Mouse (Mus musculus) thymus, postnatal 4 days (tissue): ENCODE measurements around the gene Abhd15.

ENCODE experiments used
- DNase-seq: peaks from one replicate; pipeline ENCODE4 v3.0.0; 2021

Abhd15 gene

DNA sequence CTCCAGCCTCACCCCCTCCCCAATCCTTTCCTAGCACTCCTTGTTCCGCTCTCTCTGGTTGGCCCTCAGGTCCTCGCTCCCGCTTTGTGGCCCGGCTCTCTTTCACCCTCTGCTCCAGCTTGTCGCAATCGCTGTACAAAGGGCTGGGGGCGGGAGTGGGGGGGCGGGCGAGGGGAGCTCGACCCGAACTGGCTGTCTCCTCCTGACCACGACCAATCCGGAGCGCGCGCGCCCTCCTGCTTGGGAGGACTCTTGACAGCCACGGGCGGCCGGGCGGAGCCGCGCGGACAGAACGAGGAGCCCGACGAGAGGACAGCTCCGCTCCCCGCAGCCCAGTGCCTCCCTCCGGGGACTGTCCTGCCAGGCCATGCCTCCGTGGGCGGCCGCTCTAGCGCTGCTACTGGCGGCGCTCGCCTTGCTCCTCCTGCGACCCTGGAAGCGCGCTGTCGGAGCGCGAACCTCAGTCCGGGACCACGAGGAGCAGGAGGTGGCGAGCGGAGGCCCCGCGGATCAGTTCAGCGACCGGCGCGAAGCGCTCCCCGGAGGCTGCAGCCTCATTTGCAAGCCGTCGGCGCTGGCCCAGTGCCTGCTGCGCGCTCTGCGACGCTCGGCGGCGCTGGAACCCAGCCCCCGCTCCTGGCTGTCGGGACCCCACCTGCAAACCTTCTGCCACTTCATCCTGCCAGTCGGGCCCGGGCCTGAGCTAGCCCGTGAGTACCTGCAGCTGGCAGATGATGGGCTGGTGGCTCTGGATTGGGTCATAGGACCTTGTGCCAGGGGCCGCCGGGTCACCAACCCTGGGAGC lies at the start of gene Abhd15:
Gene Abhd15, plus strand, starts transcription at position 290 of the 805 bp plus-strand sequence.
- DNase-seq, result peak; percentile 82

DNA sequence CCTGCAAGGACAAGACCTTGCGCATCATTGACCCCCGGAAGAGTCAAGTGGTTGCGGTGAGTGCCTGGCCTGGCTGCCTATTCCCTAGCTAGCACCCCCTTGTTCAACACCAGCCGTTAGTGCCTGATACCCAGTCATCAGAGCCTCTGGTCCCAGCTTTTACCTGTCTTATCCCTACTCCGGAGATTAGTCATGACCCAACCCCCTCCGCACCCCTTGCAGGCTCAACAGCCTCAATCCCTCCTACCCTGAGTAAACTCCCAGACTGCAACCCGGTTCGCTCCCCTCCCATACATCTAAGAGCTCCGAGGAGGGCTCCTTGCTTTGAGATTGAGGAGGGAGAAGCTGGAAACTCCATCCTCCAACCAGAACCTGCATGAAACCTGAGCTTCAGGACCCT lies 48.4 kb upstream of the Abhd15 start:
- no peak for DNase-seq

DNA sequence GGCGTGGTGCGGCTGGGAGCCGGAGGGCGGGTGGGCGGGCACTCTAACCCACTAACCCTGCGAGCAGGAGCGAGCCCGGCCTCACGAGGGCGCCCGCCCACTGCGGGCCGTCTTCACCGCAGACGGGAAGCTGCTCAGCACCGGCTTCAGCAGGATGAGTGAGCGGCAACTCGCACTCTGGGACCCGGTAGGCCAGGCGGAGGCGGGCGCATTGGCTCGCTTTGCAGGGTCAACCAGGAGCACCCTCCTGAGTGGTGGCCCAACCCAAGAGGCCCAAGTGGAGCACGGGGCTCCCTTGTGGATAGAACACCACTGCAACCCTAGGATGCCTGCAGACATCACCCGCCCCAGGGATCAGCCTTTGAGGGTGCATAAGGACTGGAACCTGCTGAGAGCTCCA lies 47.8 kb upstream of the Abhd15 start:
- peak; percentile 96 for DNase-seq

DNA sequence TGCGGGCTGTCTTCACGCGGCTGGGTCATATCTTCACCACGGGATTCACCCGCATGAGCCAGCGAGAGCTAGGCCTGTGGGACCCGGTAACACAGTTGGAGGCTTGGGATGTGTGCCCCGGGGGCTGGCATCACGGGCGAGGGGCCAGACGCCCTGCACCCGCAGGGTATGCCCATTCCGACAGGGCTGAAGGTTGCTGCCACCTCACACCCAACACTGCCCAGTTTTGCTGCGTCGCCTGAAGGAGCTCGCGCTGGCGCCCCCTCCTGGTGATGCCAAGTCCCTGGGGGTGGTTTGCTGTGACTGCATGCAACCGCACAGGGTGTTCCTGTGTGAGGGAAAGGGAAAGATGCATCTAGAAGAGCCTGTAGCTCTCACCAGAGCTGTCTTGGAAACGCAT lies 47.1 kb upstream of the Abhd15 start:
- peak; percentile 96 for DNase-seq

DNA sequence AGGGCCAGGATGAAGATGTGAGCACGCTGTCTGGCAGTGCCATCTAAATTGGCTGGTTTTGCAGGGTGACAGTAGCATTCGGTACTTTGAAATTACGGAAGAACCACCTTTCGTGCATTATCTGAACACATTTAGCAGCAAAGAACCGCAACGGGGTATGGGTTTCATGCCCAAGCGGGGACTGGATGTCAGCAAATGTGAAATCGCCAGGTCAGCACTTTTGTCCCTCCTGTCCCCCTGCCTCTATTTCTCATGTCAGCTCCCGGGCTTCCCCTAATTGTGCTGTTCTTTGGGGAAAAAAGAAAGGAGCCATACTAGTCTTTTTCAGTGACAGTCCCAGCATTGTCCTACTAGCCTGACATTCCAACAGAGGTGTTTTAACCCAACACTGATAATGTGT lies 46.5 kb upstream of the Abhd15 start:
- no peak for DNase-seq

DNA sequence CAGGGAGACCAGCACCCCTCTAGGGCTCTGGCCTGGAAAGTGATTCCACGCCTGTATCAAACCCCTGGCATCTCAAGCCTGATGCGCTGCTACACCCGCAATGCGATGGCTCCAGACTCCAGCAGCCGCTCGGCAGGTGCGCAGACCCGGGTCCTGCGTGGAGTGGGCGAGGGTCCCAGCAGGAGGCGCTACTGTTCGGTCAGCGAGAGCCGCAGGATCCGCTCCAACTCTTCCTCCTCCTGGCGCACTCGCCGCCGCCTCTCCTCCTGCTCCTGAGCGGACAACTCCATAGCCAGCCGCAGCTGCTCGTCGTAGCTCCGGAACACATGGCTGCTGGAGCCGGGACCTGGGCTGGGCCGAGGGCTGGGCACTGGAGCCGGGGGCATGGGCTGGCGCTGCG lies 43.5 kb upstream of the Abhd15 start:
- no peak for DNase-seq

DNA sequence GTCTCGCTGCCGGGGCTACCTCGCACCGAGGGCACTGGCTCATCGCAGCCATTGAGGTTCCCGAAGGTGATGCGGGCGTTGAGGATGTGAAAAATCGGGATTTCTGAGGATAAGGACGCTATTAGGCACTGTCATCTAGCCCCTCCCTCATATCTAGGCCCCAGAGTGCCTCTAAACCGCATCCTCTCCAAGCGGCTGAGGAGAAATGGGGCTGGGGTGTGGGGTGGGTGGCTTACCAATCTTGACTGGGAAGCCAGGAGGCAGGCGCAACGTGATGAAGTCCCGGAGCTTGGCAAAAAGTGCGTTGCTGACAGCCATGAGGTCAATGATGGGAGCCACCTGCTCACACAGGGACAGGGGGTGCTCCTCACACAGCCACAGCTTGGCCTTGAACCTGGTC lies 42.1 kb upstream of the Abhd15 start:
- DNase-seq, result no peak

DNA sequence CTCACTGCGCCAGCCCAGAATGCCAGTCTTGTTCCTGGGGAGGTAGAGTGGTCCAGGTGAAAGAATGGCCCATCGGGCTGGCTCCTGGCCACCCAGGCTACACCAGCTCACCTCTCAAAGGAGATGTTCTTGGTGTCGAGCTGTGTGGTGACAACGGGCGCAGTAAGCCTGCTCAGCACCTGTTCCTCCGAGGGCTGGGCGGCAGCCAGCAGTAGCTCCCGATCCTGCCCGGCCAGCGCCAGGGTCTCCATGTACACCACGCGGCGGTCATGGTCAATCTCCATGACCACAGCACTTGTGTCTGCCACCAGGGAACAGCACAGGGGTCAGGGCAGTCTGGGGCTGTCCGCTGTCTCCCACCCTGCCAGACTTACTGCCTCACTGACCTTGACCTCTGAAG lies 38.7 kb upstream of the Abhd15 start:
- no peak for DNase-seq

DNA sequence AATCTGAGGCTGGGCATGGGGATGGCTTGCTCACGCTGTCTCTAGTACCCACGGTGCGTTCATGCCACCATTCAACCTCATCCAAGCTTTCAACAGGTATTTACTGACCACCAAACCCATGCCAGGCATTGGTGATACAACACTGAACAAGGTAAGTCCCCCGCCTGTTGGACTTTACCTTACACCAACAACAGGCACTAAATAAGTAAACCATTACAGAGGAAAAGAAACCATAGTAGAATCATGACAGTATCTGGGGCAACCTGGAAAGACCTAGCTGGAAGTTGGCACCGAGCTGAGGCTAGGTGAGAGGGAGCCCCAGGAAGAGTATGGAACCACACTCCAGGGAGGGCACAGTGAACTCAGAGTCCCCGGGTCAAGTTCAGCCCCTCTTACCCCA lies 38.0 kb upstream of the Abhd15 start:
- no peak for DNase-seq

DNA sequence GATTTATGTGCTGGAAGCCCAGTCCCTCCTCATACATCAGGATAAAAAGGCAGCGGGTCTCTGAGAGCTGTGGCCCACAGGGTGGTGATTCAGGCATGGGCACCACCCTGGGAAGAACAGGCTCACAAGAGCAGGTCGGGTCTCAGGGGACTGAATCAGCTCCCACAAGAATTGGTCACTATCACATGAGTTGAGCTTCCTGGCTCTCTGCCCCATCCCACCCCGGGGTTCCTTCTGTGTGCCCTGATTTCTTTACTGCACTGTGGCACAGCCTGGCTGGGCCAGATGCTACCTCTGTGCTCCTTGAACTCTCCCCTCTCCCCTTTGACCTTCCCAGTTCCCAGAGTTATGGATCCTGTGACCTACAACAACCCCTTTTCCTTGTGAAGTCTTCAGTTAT lies 31.9 kb upstream of the Abhd15 start:
- DNase-seq, result no peak

DNA sequence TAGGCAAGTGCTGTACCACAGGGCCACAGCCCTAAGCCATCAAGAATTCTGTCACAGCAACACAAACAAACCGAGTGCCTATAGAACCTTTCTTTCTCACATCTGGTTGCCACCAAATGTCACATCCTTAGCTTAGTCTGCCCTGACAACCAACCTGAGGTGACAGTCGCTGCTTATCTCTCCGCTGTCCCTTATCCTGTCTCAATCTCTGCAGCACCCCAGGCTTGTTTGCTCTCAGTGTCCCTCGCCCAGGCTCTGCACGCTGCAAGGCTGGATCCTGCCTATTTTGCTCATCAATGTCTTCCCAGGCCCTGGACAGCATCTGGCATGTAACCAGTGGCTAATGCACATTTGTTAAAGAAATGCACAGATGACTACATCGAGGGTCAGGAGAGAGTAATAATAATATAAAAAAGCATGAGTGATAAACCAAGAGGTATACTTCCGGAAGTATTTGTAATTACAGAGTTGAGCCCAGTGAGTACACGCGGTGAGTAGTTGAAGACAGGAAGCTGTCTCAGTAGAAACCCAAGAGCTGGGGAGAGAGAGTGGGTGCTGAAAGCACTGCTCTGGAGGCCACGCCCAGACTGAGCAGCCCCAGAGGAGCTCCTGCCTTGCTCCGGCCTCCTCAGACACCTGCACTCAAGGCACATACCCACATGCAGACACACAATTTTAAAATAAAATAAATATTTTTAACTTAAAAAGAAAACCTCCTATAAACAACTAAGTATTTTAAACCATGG lies 31.2 kb upstream of the Abhd15 start:
- peak; percentile 78 for DNase-seq

DNA sequence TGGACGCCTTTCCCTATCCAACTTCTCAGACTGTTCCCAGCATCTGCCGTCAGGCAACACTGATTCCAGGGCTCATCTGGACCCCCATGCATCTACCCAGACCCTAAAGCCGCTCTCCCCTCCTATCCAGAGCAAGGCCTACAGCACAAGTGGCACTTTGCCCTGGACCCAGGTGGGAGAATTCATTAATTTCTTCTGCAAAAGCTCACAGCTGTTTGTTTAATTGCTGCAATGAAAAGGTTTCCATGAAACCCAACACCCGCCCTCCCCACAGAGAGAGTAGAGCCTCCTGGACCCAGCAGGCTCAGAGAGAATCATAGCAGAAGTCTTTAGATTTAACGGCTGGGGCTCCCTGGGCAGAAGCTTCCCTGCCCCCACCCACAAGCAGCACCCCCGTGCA lies 29.7 kb upstream of the Abhd15 start:
- no peak for DNase-seq

DNA sequence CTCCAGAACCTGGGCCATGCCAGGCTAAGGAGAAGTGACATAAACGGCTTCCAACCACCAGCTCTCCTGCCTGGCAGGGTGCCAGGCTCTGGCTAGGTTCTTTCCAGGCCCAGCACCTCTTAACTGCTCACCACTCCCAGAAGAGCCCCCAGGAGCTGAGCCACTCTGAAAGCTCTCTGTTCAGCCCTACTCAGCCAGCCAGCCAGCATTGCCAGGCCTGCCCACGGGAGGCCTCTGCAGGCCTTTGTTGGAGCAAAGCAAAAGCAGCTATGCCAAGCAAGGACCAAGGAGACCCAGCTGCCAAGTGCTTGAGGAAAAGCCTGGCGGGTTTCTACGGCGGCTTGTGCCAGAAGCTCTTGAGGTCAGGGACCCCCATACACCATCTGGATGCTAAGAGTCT lies 28.1 kb upstream of the Abhd15 start:
- no peak for DNase-seq

DNA sequence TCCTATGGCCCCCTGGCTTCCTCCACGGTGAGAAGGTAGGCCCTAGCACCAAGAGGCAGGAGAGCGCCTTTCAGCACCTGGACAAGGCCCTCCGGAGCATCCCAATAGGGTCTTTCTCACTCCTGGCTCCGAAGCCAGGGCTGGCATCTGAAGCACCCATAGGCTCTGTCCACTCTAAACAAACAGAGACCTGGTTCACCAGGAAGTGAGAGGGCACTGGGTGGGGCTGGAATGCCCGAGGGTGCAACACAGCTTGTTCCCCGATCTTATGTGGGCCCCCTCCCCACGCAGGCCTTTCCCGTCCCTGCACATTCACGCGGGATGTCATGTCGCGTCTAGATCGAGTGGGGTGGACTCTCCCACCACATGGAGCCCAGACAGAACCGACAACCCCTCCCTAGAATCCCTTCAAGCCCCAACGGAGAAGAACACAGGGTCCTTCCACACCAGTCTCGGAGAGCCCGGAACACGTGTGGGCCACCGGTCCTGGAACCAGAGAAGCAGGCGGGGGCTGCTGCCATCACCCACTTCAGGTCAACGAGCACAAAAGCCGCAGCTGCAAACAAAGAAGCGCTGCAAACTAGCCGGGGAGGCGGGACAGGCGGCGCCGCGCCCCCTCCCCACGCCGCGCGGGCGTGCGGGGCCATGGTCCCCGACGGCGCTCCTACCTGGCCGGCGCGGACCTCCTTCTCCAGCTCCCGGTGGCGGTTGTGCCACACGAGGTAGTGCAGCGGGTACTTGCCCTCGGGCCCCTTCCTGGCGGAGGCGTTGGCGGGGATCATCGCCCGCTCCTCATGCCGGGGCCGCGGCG lies 25.9 kb upstream of the Abhd15 start:
- DNase-seq, result peak; percentile 66

DNA sequence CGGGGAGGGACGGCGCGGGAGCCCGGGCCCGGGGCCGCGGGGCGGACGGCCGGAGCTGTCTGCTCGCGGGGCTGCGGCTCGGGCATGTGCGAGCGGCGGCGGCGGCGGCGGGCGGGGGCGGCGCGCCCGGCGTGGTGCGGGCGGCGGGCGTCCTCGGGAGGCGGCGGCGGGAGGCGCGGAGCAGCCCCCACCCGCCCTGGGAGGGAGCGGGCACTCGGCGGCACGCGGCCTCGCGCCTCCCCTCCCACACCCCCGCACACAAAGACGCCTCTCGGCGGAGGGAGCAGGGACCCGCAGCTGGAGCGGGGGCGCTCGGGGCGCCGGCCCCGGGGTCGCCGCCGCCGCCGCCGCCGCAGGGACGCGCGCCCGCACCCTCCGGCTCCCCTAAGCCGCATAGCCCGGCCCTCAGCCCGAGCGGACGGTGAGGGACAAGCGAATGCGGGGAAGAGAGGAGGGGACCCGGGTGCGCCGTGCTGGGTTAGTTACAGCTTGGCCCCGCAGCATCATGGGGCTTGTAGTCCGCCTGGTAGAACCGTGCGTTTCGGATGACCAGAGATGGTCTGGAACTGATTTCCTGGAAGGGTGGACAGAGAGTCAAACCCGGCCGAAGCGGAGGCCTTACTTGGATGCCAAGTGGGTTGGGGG lies 25.2 kb upstream of the Abhd15 start, which contains the start of gene Ankrd13b:
Gene Ankrd13b, minus strand, starts transcription at position 88 of the 645 bp plus-strand sequence.
- peak; percentile 78 for DNase-seq

DNA sequence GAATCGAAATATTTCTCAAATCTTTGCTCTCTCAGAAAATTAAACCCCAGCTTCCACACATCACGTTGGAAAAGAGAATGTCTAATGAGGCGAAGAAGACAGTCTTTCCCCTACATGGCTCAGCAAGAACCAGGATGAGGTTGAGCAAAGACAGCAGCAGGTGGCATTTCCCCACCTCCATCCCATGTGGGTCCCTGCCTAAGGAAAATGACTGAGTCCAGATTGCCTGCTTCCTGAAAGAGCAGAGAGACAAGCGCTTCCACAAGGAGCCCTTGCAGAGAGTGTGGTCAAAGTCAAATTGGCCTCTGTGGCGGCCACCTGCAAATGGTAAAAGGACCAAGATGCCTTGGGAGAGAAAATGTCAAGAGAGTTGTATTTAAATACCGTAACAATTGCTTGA lies 24.5 kb upstream of the Abhd15 start:
- no peak for DNase-seq

DNA sequence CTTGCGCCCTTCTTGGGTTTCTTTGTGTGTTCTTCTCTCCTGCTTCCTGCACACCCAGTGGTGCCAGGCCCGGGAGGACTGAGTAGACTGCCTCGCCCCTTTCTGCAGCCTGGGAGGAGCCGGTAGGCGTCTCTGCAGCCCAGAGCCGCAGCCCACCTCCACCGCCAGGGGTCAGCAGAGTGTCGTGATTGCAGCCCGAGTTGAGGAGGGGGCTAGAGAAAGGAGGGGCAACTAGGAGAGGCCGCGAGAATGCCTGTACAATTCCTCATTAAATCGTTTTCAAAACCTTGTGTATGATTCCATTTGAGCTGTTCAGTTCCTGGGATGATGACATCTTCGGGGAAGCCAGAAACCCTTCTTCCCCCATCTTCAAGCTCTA lies 23.8 kb upstream of the Abhd15 start:
- peak; percentile 98 for DNase-seq

DNA sequence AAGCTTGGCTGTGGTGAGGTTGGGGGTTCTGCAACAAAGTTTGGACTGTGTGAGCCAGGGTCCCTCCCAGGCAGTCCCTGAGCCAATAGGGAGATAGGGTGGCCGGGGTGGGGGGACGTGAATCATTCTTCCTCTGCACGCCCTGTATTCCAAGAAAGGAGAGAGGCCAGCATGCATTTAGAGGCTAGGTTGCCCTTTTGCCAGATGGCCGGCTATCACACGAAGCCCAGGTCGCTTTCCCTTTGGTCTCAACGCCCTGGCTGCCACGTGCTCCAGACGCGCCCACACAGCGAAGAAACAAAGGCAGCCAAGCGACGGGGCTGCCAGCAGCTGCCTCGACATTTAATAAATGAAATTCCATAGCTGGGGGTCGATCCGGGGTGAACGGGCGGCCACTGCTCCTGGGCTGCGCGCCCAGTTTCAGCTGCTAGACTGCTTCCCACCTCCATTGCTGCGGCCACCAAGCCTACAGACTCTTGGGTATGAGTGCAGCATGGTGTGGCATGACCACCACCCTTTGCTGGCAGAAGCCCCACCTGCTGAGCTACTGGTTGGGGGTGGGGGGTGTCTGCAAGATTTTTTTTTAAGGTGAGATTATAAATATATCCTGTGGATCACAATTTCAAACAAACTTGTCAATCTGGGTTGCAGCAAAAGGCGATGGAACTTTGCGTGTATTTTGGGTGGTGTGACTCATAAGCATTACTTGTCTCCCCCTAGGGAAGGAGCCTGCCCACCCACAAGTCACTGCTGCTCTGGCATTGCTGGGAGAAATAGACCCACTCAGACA lies 23.2 kb upstream of the Abhd15 start:
- DNase-seq, result no peak

DNA sequence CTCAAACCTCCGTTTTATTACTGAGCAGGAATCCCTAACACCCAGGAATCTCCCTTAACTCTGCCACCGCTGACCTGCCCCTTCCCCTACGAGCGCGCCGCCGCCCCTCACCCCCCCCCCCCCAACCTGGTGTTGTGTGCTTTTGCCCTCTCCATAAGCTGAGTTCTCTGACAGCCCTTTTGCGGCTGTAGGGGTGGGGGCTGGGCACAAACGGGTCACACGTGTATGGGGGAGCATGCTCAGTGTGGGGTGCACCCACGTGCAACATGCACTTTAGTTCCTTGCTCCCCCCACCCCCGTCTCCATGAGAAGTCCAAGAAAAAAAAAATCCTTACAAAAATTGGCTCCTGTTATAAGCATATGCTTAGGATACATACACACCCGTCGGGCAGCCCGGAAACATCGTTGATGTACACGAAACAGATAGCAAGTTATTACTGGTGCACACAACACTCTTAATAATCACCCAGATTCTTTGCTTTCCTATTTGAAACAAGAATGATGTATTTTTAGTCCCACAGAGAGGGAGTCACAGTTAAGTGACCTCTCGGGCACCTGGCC lies 22.5 kb upstream of the Abhd15 start:
- DNase-seq, result peak; percentile 76

DNA sequence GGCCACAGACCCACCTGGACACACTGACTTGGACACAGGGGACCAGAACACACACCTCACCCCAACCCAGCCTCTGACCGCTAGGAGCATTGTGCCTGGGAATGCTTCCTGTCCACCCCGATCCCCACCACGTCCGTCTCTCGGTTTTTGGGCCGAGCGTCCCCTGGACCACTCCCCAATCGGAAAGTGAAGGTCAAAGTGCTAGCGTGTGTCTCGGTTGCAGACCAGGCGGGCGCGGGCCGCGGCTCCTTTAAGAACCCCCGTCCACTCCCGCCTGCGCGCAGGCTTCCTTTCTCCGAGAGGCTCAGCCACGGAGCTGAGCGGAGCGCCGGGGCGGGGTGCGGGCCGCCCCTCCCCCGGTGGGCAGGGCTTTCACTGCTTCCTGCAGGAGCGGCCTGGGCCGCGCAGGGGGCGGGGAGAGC lies 22.0 kb upstream of the Abhd15 start:
- DNase-seq, result peak; percentile 94

DNA sequence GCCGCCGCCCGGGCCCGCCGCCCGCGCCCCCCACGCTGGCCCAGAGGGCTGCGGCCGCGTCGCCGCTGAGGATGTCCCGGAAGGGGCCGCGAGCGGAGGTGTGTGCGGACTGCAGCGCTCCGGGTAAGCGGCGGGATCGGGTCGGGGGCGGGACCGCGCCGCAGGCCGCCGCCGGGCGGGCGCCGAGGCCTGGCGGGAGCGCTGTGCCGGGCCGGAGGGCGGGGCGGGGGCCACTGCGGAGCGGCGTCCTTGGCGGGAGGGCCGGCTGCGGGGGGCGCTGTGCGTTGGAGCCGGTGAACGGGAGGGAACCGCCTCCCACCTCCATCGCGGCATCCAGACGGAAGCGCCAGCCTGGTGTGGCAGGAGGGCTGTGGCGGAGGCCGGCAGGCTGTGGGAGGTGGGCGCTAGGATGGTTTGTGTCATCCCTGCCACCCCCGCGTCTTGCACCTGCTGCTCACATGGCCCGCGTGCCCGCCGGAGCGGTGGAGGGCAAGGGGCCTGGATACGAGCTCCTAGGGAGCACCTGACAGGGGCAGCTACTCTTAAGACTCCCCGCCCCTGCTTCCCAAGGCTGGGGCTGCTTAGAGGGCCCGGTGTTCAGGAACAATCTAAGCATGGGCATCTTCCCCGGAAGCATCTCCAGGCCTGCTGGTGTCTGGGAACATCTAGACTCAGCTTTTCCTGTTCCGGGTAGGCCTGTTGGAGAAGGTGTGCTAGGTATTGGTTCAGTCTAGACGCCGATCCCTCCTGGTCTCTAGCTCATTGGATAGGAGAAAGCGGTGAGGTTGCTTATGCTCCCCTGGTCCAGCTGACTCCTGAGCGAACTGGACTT lies 21.2 kb upstream of the Abhd15 start, which contains the start of gene Git1:
Gene Git1, plus strand, starts transcription at position 51 of the 832 bp plus-strand sequence.
- DNase-seq, result peak; percentile 75
